Mouse (Mus musculus) liver, adult 2 months (tissue): Measurements from ENCODE around the gene Rnase4.

Experiments
- CTCF ChIP-seq: fragments of 200-500 bp; IDR thresholded peaks from 2 replicates; pipeline ENCODE4 v1.5.1; 2011; ENCODE audit warnings: low read depth, low read length, control low read depth
- POLR2A ChIP-seq: fragments of 200-500 bp; IDR thresholded peaks from 2 replicates; pipeline ENCODE4 v1.6.1; 2011; ENCODE audit warnings: low read length, control low read depth; ENCODE audit not compliant: insufficient read depth; ENCODE audit errors: extremely low read depth

- no peak for TF ChIP-seq POLR2A
- no peak for TF ChIP-seq CTCF
Measured at GRCm38 (mm10) chr14:51129624-51129975, 38.7 kb downstream of the Rnase4 start.
